Mouse (Mus musculus): Measurements from ENCODE around the gene Vstm2a. TPM values are rescaled to one million over a fixed set of nuclear protein-coding genes. Genes with fewer than 3 reads are reported as not detected.

Gene Vstm2a
- 2.1 and 4.1 TPM in 2 replicates for polyA plus RNA-seq (2015; fragmentation: Nextera tagmentation; extraction: Ambion mirVana)

- peak within 1 kb of the TSS; percentile 26; the same call in 1 of the 2 replicates for H3K9ac ChIP-seq
- H3K4me3 ChIP-seq, result peak within 1 kb of the TSS; percentile 49
- H3K9me3 ChIP-seq, result no peaks in the 10 kb centered on the region
- peaks cover 13% of the 10 kb centered on the region for H3K4me1 ChIP-seq
- under 1% methylated on average over 44 of the region's 44 CpGs for WGBS
- H3K36me3 ChIP-seq, result no peaks in the 10 kb centered on the region
- ATAC-seq (ENCODE audit: insufficient number of reproducible peaks, low FRiP score, low TSS enrichment, low read depth), result no peak
- peaks cover 45% of the 10 kb centered on the region for H3K27me3 ChIP-seq
- H3K27ac ChIP-seq, result no peak within 1 kb of the TSS
- H3K4me2 ChIP-seq, result peak within 1 kb of the TSS; percentile 92
Observed at GRCm38 (mm10) chr11:16257473-16257921, at the start of gene Vstm2a. Gene Vstm2a, plus strand, starts transcription at chr11:16257724.

- ATAC-seq (ENCODE audit: insufficient number of reproducible peaks, low FRiP score, low TSS enrichment, low read depth), result no peak
- Histone ChIP-seq H3K9me3 (no peaks in the 10 kb centered on the region), H3K4me3 (peak overlapping the region; percentile 49), H3K4me2 (peak overlapping the region; percentile 92), H3K9ac (no peak overlapping the region), H3K4me1 (peaks cover 13% of the 10 kb centered on the region), H3K27ac (no peak overlapping the region), H3K27me3 (peaks cover 45% of the 10 kb centered on the region), H3K36me3 (no peaks in the 10 kb centered on the region)
- 27% methylated on average over 7 of the region's 7 CpGs for WGBS
Observed at GRCm38 (mm10) chr11:16257011-16257410, 513 bp upstream of the Vstm2a start.

- no peaks in the 10 kb centered on the region for H3K36me3 ChIP-seq
- H3K27me3 ChIP-seq, result peaks cover 45% of the 10 kb centered on the region
- no peak overlapping the region for H3K4me3 ChIP-seq
- H3K9ac ChIP-seq, result no peak overlapping the region
- no peak overlapping the region for H3K4me2 ChIP-seq
- no peak for ATAC-seq (ENCODE audit: insufficient number of reproducible peaks, low FRiP score, low TSS enrichment, low read depth)
- 24% methylated on average over 1 of the region's 1 CpGs for WGBS
- no peak overlapping the region for H3K27ac ChIP-seq
- H3K4me1 ChIP-seq, result peaks cover 13% of the 10 kb centered on the region
- no peaks in the 10 kb centered on the region for H3K9me3 ChIP-seq
Observed at GRCm38 (mm10) chr11:16258300-16258699, 776 bp downstream of the Vstm2a start.

- H3K27ac ChIP-seq, result no peak overlapping the region
- no peak for ATAC-seq (ENCODE audit: insufficient number of reproducible peaks, low FRiP score, low TSS enrichment, low read depth)
- no peak overlapping the region for H3K4me3 ChIP-seq
- WGBS, result 22% methylated on average over 9 of the region's 9 CpGs
- peaks cover 13% of the 10 kb centered on the region for H3K4me1 ChIP-seq
- no peaks in the 10 kb centered on the region for H3K9me3 ChIP-seq
- H3K9ac ChIP-seq, result no peak overlapping the region
- no peaks in the 10 kb centered on the region for H3K36me3 ChIP-seq
- peaks cover 45% of the 10 kb centered on the region for H3K27me3 ChIP-seq
- H3K4me2 ChIP-seq, result no peak overlapping the region
Observed at GRCm38 (mm10) chr11:16259876-16260275, 2.4 kb downstream of the Vstm2a start.

GRCm38 (mm10) chr11:16260764-16261578, 3.4 kb downstream of the Vstm2a start:
- Histone ChIP-seq H3K4me3 (peak overlapping the region; percentile 38), H3K4me1 (peaks cover 13% of the 10 kb centered on the region), H3K9ac (no peak overlapping the region), H3K9me3 (no peaks in the 10 kb centered on the region), H3K27me3 (peaks cover 45% of the 10 kb centered on the region), H3K27ac (no peak overlapping the region), H3K36me3 (no peaks in the 10 kb centered on the region), H3K4me2 (peak overlapping the region; percentile 64)
- ATAC-seq (ENCODE audit: insufficient number of reproducible peaks, low FRiP score, low TSS enrichment, low read depth), result peak; percentile 48; the same call in 1 of the 2 replicates
- WGBS, result under 1% methylated on average over 40 of the region's 40 CpGs

GRCm38 (mm10) chr11:16268396-16268795, 10.9 kb downstream of the Vstm2a start:
- Histone ChIP-seq H3K4me2 (no peak overlapping the region), H3K9ac (no peak overlapping the region), H3K36me3 (no peaks in the 10 kb centered on the region), H3K27me3 (no peaks in the 10 kb centered on the region), H3K9me3 (no peaks in the 10 kb centered on the region), H3K27ac (no peak overlapping the region), H3K4me3 (no peak overlapping the region), H3K4me1 (no peaks in the 10 kb centered on the region)
- ATAC-seq (ENCODE audit: insufficient number of reproducible peaks, low FRiP score, low TSS enrichment, low read depth), result no peak
- 84% methylated on average over 1 of the region's 1 CpGs for WGBS

- Histone ChIP-seq H3K36me3 (no peaks in the 10 kb centered on the region), H3K9ac (no peak overlapping the region), H3K4me1 (no peaks in the 10 kb centered on the region), H3K4me3 (no peak overlapping the region), H3K4me2 (no peak overlapping the region), H3K27me3 (no peaks in the 10 kb centered on the region), H3K9me3 (no peaks in the 10 kb centered on the region), H3K27ac (no peak overlapping the region)
- WGBS, result 79% methylated on average over 1 of the region's 1 CpGs
- no peak for ATAC-seq (ENCODE audit: insufficient number of reproducible peaks, low FRiP score, low TSS enrichment, low read depth)
Observed at GRCm38 (mm10) chr11:16290381-16290780, 32.9 kb downstream of the Vstm2a start.

- Histone ChIP-seq H3K36me3 (no peaks in the 10 kb centered on the region), H3K27me3 (no peaks in the 10 kb centered on the region), H3K4me1 (no peaks in the 10 kb centered on the region), H3K4me3 (no peak overlapping the region), H3K27ac (no peak overlapping the region), H3K9me3 (no peaks in the 10 kb centered on the region), H3K4me2 (no peak overlapping the region), H3K9ac (no peak overlapping the region)
- ATAC-seq (ENCODE audit: insufficient number of reproducible peaks, low FRiP score, low TSS enrichment, low read depth), result no peak
- WGBS, result 77% methylated on average over 4 of the region's 4 CpGs
Observed at GRCm38 (mm10) chr11:16292960-16293359, 35.4 kb downstream of the Vstm2a start.

GRCm38 (mm10) chr11:16296521-16296920, 39.0 kb downstream of the Vstm2a start:
- Histone ChIP-seq H3K27ac (no peak overlapping the region), H3K9ac (no peak overlapping the region), H3K27me3 (no peaks in the 10 kb centered on the region), H3K4me1 (no peaks in the 10 kb centered on the region), H3K4me2 (no peak overlapping the region), H3K36me3 (no peaks in the 10 kb centered on the region), H3K4me3 (no peak overlapping the region), H3K9me3 (no peaks in the 10 kb centered on the region)
- no peak for ATAC-seq (ENCODE audit: insufficient number of reproducible peaks, low FRiP score, low TSS enrichment, low read depth)
- WGBS, result 79% methylated on average over 1 of the region's 1 CpGs

GRCm38 (mm10) chr11:16299492-16299891, 42.0 kb downstream of the Vstm2a start:
- H3K4me2 ChIP-seq, result no peak overlapping the region
- H3K4me1 ChIP-seq, result no peaks in the 10 kb centered on the region
- 51% methylated on average over 1 of the region's 1 CpGs for WGBS
- no peaks in the 10 kb centered on the region for H3K9me3 ChIP-seq
- no peak for ATAC-seq (ENCODE audit: insufficient number of reproducible peaks, low FRiP score, low TSS enrichment, low read depth)
- H3K4me3 ChIP-seq, result no peak overlapping the region
- no peak overlapping the region for H3K9ac ChIP-seq
- no peak overlapping the region for H3K27ac ChIP-seq
- no peaks in the 10 kb centered on the region for H3K27me3 ChIP-seq
- H3K36me3 ChIP-seq, result no peaks in the 10 kb centered on the region

- Histone ChIP-seq H3K9ac (no peak overlapping the region), H3K4me1 (no peaks in the 10 kb centered on the region), H3K9me3 (no peaks in the 10 kb centered on the region), H3K27ac (no peak overlapping the region), H3K36me3 (no peaks in the 10 kb centered on the region), H3K27me3 (no peaks in the 10 kb centered on the region), H3K4me2 (no peak overlapping the region), H3K4me3 (no peak overlapping the region)
- 37% methylated on average over 1 of the region's 1 CpGs for WGBS
- ATAC-seq (ENCODE audit: insufficient number of reproducible peaks, low FRiP score, low TSS enrichment, low read depth), result no peak
Observed at GRCm38 (mm10) chr11:16299960-16300359, 42.4 kb downstream of the Vstm2a start.

- Histone ChIP-seq H3K9ac (no peak overlapping the region), H3K27me3 (no peaks in the 10 kb centered on the region), H3K9me3 (no peaks in the 10 kb centered on the region), H3K27ac (no peak overlapping the region), H3K4me2 (no peak overlapping the region), H3K4me3 (no peak overlapping the region), H3K4me1 (no peaks in the 10 kb centered on the region), H3K36me3 (no peaks in the 10 kb centered on the region)
- no peak for ATAC-seq (ENCODE audit: insufficient number of reproducible peaks, low FRiP score, low TSS enrichment, low read depth)
- WGBS, result 71% methylated on average over 2 of the region's 2 CpGs
Observed at GRCm38 (mm10) chr11:16300709-16301108, 43.2 kb downstream of the Vstm2a start.

All from limb, embryonic 15.5 days (tissue).